Mouse (Mus musculus) kidney, postnatal 0 days (tissue): ENCODE results near the gene Ust. TPM values are rescaled to one million over a fixed set of nuclear protein-coding genes. Genes with fewer than 3 reads are reported as not detected.

Experiments used
- ATAC-seq: fragments of 200-750 bp; cut with Nextera tagmentation; replicated peaks from 2 replicates; pipeline ENCODE4 v1.8.0; 2017; ENCODE audit warnings: low read depth, moderate number of reproducible peaks, moderate TSS enrichment, moderate library complexity; ENCODE audit not compliant: low FRiP score
- DNase-seq: peaks from one replicate; pipeline ENCODE4 v3.0.0-alpha.2; 2016; ENCODE audit warnings: low spot score
- H3K27ac ChIP-seq: fragments of 300-500 bp; sonication (generic); 2 replicates; pipeline ENCODE4 v1.5.1; 2014; ENCODE audit warnings: mild to moderate bottlenecking
- H3K27me3 ChIP-seq: fragments of 300-500 bp; sonication (generic); 2 replicates; pipeline ENCODE4 v1.6.1; 2014; ENCODE audit warnings: low read length, mixed read lengths; ENCODE audit not compliant: insufficient read depth
- H3K36me3 ChIP-seq: fragments of 300-500 bp; sonication (generic); 2 replicates; pipeline ENCODE4 v1.6.1; 2014; ENCODE audit warnings: low read length, mixed read lengths; ENCODE audit not compliant: insufficient read depth
- H3K4me1 ChIP-seq: fragments of 300-500 bp; sonication (generic); replicated peaks from 2 replicates; pipeline ENCODE4 v1.6.1; 2014; ENCODE audit warnings: antibody characterized with exemption, low read length, mixed read lengths; ENCODE audit not compliant: insufficient read depth
- H3K4me2 ChIP-seq: fragments of 300-500 bp; sonication (generic); 2 replicates; pipeline ENCODE4 v1.6.1; 2014; ENCODE audit warnings: mild to moderate bottlenecking, low read length, moderate library complexity, mixed read lengths
- H3K4me3 ChIP-seq: fragments of 300-500 bp; sonication (generic); replicated peaks from 2 replicates; pipeline ENCODE4 v1.5.1; 2014; ENCODE audit warnings: low read depth, low read length
- H3K9ac ChIP-seq: fragments of 300-500 bp; sonication (generic); 2 replicates; pipeline ENCODE4 v1.6.1; 2014; ENCODE audit warnings: low read depth, low read length
- H3K9me3 ChIP-seq: fragments of 300-500 bp; sonication (generic); replicated peaks from 2 replicates; pipeline ENCODE4 v1.6.1; 2016; ENCODE audit warnings: low read length, inconsistent platforms, mixed read lengths
- CTCF ChIP-seq: IDR thresholded peaks from 2 replicates; pipeline ENCODE4 v1.5.1; 2016; ENCODE audit warnings: antibody characterized with exemption, low read depth, mild to moderate bottlenecking, moderate library complexity
- WGBS: fragments of 180-500 bp; shearing (Covaris S2); extraction: QIAGEN DNeasy Blood & Tissue Kit; methylation state at CpG from one replicate; pipeline ENCODE4 v1.1.7; 2014; 5-methylcytosine and 5-hydroxymethylcytosine counted together
- polyA plus RNA-seq: library from polyadenylated mRNA; unstranded; fragments of >200 nt; fragmentation: Nextera tagmentation; extraction: Ambion mirVana; gene quantifications from 2 replicates; pipeline ENCODE4 v1.2.1, GENCODE M21; 2015

Ust gene
- polyA plus RNA-seq, 1 experiment from 2014 or later = 4.5 TPM

GRCm38 (mm10) chr10:8519014-8519491 lies 428 bp upstream of the Ust start:
- ATAC-seq = no peak

GRCm38 (mm10) chr10:8517591-8518140 lies 959 bp downstream of the Ust start:
- H3K9ac ChIP-seq = peak overlapping the region; percentile 67
- H3K36me3 ChIP-seq = no peaks in the 10 kb centered on the region
- no peak for DNase-seq
- no peaks in the 10 kb centered on the region for H3K27me3 ChIP-seq
- 2% methylated on average over 26 of the region's 26 CpGs for WGBS
- peak overlapping the region; percentile 77 for H3K4me3 ChIP-seq
- no peaks in the 10 kb centered on the region for H3K9me3 ChIP-seq
- no peak for TF ChIP-seq CTCF
- ATAC-seq = peak; percentile 10; the same call in 1 of the 2 replicates
- no peaks in the 10 kb centered on the region; the same call in 1 of the 2 replicates for H3K4me1 ChIP-seq
- H3K4me2 ChIP-seq = peak overlapping the region; percentile 82
- H3K27ac ChIP-seq = no peak overlapping the region

More at GRCm38 (mm10) chr10:8519014-8519491, 428 bp upstream of the Ust start:
- peak overlapping the region; percentile 74; the same call in 1 of the 2 replicates for H3K27ac ChIP-seq
- H3K9me3 ChIP-seq = no peaks in the 10 kb centered on the region
- peak overlapping the region; percentile 77 for H3K4me3 ChIP-seq
- peak overlapping the region; percentile 82 for H3K4me2 ChIP-seq
- WGBS = under 1% methylated on average over 18 of the region's 18 CpGs
- no peak for DNase-seq
- H3K4me1 ChIP-seq = no peaks in the 10 kb centered on the region; the same call in 1 of the 2 replicates
- peak; percentile 57 for TF ChIP-seq CTCF
- H3K27me3 ChIP-seq = no peaks in the 10 kb centered on the region
- no peaks in the 10 kb centered on the region for H3K36me3 ChIP-seq
- H3K9ac ChIP-seq = peak overlapping the region; percentile 67; the same call in 1 of the 2 replicates

- H3K27ac ChIP-seq = no peak overlapping the region
- 15% methylated on average over 9 of the region's 9 CpGs for WGBS
- no peaks in the 10 kb centered on the region for H3K36me3 ChIP-seq
- TF ChIP-seq CTCF = peak; percentile 39; the same call in 1 of the 2 replicates
- no peak overlapping the region for H3K9ac ChIP-seq
- H3K9me3 ChIP-seq = no peaks in the 10 kb centered on the region
- H3K4me1 ChIP-seq = no peaks in the 10 kb centered on the region; the same call in 1 of the 2 replicates
- ATAC-seq (no peak), DNase-seq (peak; percentile 25)
- peak overlapping the region; percentile 77 for H3K4me3 ChIP-seq
- H3K4me2 ChIP-seq = peak overlapping the region; percentile 82
- no peaks in the 10 kb centered on the region for H3K27me3 ChIP-seq
Observed at GRCm38 (mm10) chr10:8516916-8517524, 1.6 kb downstream of the Ust start.

GRCm38 (mm10) chr10:8513690-8514089 lies 4.9 kb downstream of the Ust start:
- no peak overlapping the region for H3K27ac ChIP-seq
- no peak overlapping the region for H3K4me2 ChIP-seq
- DNase-seq (peak; percentile 90), ATAC-seq (peak; percentile 62; the same call in 1 of the 2 replicates)
- H3K9me3 ChIP-seq = no peaks in the 10 kb centered on the region
- H3K4me1 ChIP-seq = no peaks in the 10 kb centered on the region; the same call in 1 of the 2 replicates
- H3K27me3 ChIP-seq = no peaks in the 10 kb centered on the region
- 52% methylated on average over 3 of the region's 3 CpGs for WGBS
- H3K4me3 ChIP-seq = no peak overlapping the region
- H3K36me3 ChIP-seq = no peaks in the 10 kb centered on the region
- H3K9ac ChIP-seq = no peak overlapping the region
- no peak for TF ChIP-seq CTCF

- H3K27me3 ChIP-seq = no peaks in the 10 kb centered on the region
- no peak overlapping the region for H3K4me3 ChIP-seq
- no peaks in the 10 kb centered on the region for H3K9me3 ChIP-seq
- WGBS = 76% methylated on average over 6 of the region's 6 CpGs
- H3K27ac ChIP-seq = no peak overlapping the region
- no peak for ATAC-seq
- H3K4me2 ChIP-seq = no peak overlapping the region
- no peak for TF ChIP-seq CTCF
- DNase-seq = no peak
- no peaks in the 10 kb centered on the region for H3K36me3 ChIP-seq
- H3K4me1 ChIP-seq = no peaks in the 10 kb centered on the region; the same call in 1 of the 2 replicates
- no peak overlapping the region for H3K9ac ChIP-seq
Observed at GRCm38 (mm10) chr10:8512222-8512621, 6.4 kb downstream of the Ust start.

- ATAC-seq = no peak
- H3K4me2 ChIP-seq = no peak overlapping the region
- WGBS = 50% methylated on average over 8 of the region's 8 CpGs
Observed at GRCm38 (mm10) chr10:8511760-8512159, 6.9 kb downstream of the Ust start.

More at GRCm38 (mm10) chr10:8511760-8512159, 6.9 kb downstream of the Ust start:
- no peak overlapping the region for H3K27ac ChIP-seq
- no peak for TF ChIP-seq CTCF
- no peak overlapping the region for H3K9ac ChIP-seq
- H3K27me3 ChIP-seq = no peaks in the 10 kb centered on the region
- H3K9me3 ChIP-seq = no peaks in the 10 kb centered on the region
- no peak overlapping the region for H3K4me3 ChIP-seq
- H3K4me1 ChIP-seq = no peaks in the 10 kb centered on the region; the same call in 1 of the 2 replicates
- DNase-seq = no peak
- no peaks in the 10 kb centered on the region for H3K36me3 ChIP-seq
